Mouse (Mus musculus) thymus, adult 2 months (tissue): ENCODE data around the gene Olfr93. TPM values are rescaled to one million over a fixed set of nuclear protein-coding genes. Genes with fewer than 3 reads are reported as not detected.

ENCODE experiments used
- DNase-seq: peaks from one replicate; pipeline ENCODE4 v3.0.0; 2021
- H3K27ac ChIP-seq: fragments of 200-500 bp; 2 replicates; pipeline ENCODE4 v1.5.1; 2012; ENCODE audit warnings: low read length, control low read depth; ENCODE audit not compliant: control insufficient read depth, insufficient read depth
- H3K27me3 ChIP-seq: fragments of 200-500 bp; 2 replicates; pipeline ENCODE4 v1.6.1; 2012; ENCODE audit warnings: mild to moderate bottlenecking, low read length, moderate library complexity, mixed read lengths; ENCODE audit not compliant: control insufficient read depth, insufficient read depth
- H3K36me3 ChIP-seq: fragments of 200-500 bp; 2 replicates; pipeline ENCODE4 v1.6.1; 2012; ENCODE audit warnings: mild to moderate bottlenecking, low read length, moderate library complexity; ENCODE audit not compliant: control insufficient read depth, insufficient read depth
- H3K4me1 ChIP-seq: fragments of 200-500 bp; replicated peaks from 2 replicates; pipeline ENCODE4 v1.6.1; 2012; ENCODE audit warnings: low read length; ENCODE audit not compliant: control insufficient read depth, insufficient read depth
- H3K4me3 ChIP-seq: fragments of 200-500 bp; 2 replicates; pipeline ENCODE4 v1.5.1; 2012; ENCODE audit warnings: mild to moderate bottlenecking, low read length, control low read depth, moderate library complexity; ENCODE audit not compliant: control insufficient read depth, insufficient read depth
- CTCF ChIP-seq: fragments of 200-500 bp; IDR thresholded peaks from 2 replicates; pipeline ENCODE4 v1.5.1; 2012; ENCODE audit warnings: mild to moderate bottlenecking, control low read depth, low read length, moderate library complexity, borderline replicate concordance; ENCODE audit not compliant: control insufficient read depth, poor library complexity, insufficient read depth; ENCODE audit errors: extremely low read depth
- POLR2A ChIP-seq: fragments of 200-500 bp; IDR thresholded peaks from 2 replicates; pipeline ENCODE4 v1.6.1; 2012; ENCODE audit warnings: mild to moderate bottlenecking, low read length, control low read depth, moderate library complexity; ENCODE audit not compliant: control insufficient read depth, poor library complexity, insufficient read depth; ENCODE audit errors: extremely low read depth
- WGBS: fragments of 180-500 bp; shearing (Covaris S2); methylation state at CpG from one replicate; pipeline ENCODE4 v1.1.7; 2018; 5-methylcytosine and 5-hydroxymethylcytosine counted together
- polyA plus RNA-seq: library from polyadenylated mRNA; depleted of rRNA; stranded (reverse); fragments of >200 nt; gene quantifications from 2 replicates; pipeline ENCODE4 v1.2.3, GENCODE M21; 2012; rRNA removed

Olfr93 gene
- 0.09 TPM in 1 of 2 replicates, not detected in the other for polyA plus RNA-seq

GRCm38 (mm10) chr17:37161394-37161793, at the start of gene Olfr93:
Olfr93 (minus strand) TSS chr17:37161494.
- H3K36me3 ChIP-seq, result no peaks in the 10 kb centered on the region
- DNase-seq, result no peak
- TF ChIP-seq CTCF (no peak), POLR2A (no peak)
- no peak within 1 kb of the TSS for H3K27ac ChIP-seq
- no peak within 1 kb of the TSS for H3K4me3 ChIP-seq
- H3K4me1 ChIP-seq, result no peaks in the 10 kb centered on the region
- no peaks in the 10 kb centered on the region for H3K27me3 ChIP-seq

- Histone ChIP-seq H3K27me3 (no peaks in the 10 kb centered on the region), H3K27ac (no peak overlapping the region), H3K4me3 (no peak overlapping the region), H3K4me1 (no peaks in the 10 kb centered on the region), H3K36me3 (no peaks in the 10 kb centered on the region)
- 36% methylated on average over 3 of the region's 3 CpGs for WGBS
- TF ChIP-seq CTCF, result no peak
- TF ChIP-seq POLR2A, result no peak
- DNase-seq, result no peak
These were observed 42.6 kb upstream of the Olfr93 start for GRCm38 (mm10) chr17:37203917-37204236.

- peak; percentile 61 for DNase-seq
- Histone ChIP-seq H3K4me3 (no peak overlapping the region), H3K27ac (no peak overlapping the region), H3K36me3 (no peaks in the 10 kb centered on the region), H3K4me1 (no peaks in the 10 kb centered on the region), H3K27me3 (no peaks in the 10 kb centered on the region)
- 2% methylated on average over 4 of the region's 4 CpGs for WGBS
- TF ChIP-seq CTCF (no peak), POLR2A (no peak)
These were observed 42.1 kb upstream of the Olfr93 start for GRCm38 (mm10) chr17:37203206-37203916.

- 80% methylated on average over 2 of the region's 2 CpGs for WGBS
- H3K27me3 ChIP-seq, result peaks cover 3% of the 10 kb centered on the region; the same call in 1 of the 2 replicates
- no peak within 1 kb of the TSS for H3K27ac ChIP-seq
- DNase-seq, result no peak
- H3K36me3 ChIP-seq, result no peaks in the 10 kb centered on the region
- H3K4me3 ChIP-seq, result no peak within 1 kb of the TSS
- no peak for TF ChIP-seq CTCF
- no peak for TF ChIP-seq POLR2A
- H3K4me1 ChIP-seq, result no peaks in the 10 kb centered on the region
These were observed 39.6 kb upstream of the Olfr93 start, which contains the start of gene Olfr94 for GRCm38 (mm10) chr17:37200894-37201293. Olfr94 (minus strand) TSS chr17:37200994.

- Histone ChIP-seq H3K4me3 (no peak overlapping the region), H3K36me3 (no peaks in the 10 kb centered on the region), H3K27me3 (peaks cover 3% of the 10 kb centered on the region; the same call in 1 of the 2 replicates), H3K27ac (no peak overlapping the region), H3K4me1 (no peaks in the 10 kb centered on the region)
- TF ChIP-seq CTCF (no peak), POLR2A (no peak)
- 3% methylated on average over 77 of the region's 77 CpGs for WGBS
- DNase-seq, result no peak
These were observed 35.8 kb upstream of the Olfr93 start for GRCm38 (mm10) chr17:37196845-37197724.

GRCm38 (mm10) chr17:37194782-37195181, 33.5 kb upstream of the Olfr93 start:
- DNase-seq, result no peak
- 85% methylated on average over 5 of the region's 5 CpGs for WGBS
- TF ChIP-seq CTCF (no peak), POLR2A (no peak)
- H3K36me3 ChIP-seq, result no peaks in the 10 kb centered on the region
- no peak overlapping the region for H3K27ac ChIP-seq
- H3K4me1 ChIP-seq, result no peaks in the 10 kb centered on the region
- H3K27me3 ChIP-seq, result peaks cover 3% of the 10 kb centered on the region; the same call in 1 of the 2 replicates
- no peak overlapping the region for H3K4me3 ChIP-seq
